Comparison of ENCODE assay signal across 8 mouse cellular contexts in genomic region chr19:59742946-59743345, GRCm38 (mm10).
DNase-seq lines count a peak whose midpoint lies in the region; ATAC-seq and TF ChIP-seq lines count a peak whose summit lies in the region.

No protein-coding gene starts in this region.

- H3K27me3 ChIP-seq in kidney, postnatal 0 days (ENCODE audit: insufficient read depth, low read length), result no peaks in the 10 kb centered on the region

- peak; percentile 1 for DNase-seq in cerebellum, adult 8-10 months
- DNase-seq in cerebellum, adult 11 months, result no peak
- DNase-seq in left cerebral cortex, postnatal 14 days (ENCODE audit: low spot score in 2 of 2), result peak; percentile 9 to 23
- DNase-seq in left cerebral cortex, postnatal 4 days, result no peak
- DNase-seq in NIH3T3 (ENCODE audit: low read depth), result peak; percentile 71
- DNase-seq in kidney, postnatal 0 days (ENCODE audit: low spot score), result peak; percentile 70
- peak; percentile 0 to 12 for DNase-seq in right cerebral cortex, postnatal 36 days (ENCODE audit: low spot score in 2 of 2)
- DNase-seq in ovary, postnatal 36 days (ENCODE audit: low spot score), result no peak

- H3K36me3 ChIP-seq in kidney, postnatal 0 days (ENCODE audit: insufficient read depth, low read length), result no peaks in the 10 kb centered on the region

- TF ChIP-seq CTCF in kidney, postnatal 0 days (IDR thresholded peaks at IDR 0.05; ENCODE audit: low read depth), result peak; percentile 87

- H3K4me1 ChIP-seq in kidney, postnatal 0 days (replicated peaks; ENCODE audit: insufficient read depth, low read length), result no peaks in the 10 kb centered on the region

- H3K4me3 ChIP-seq in kidney, postnatal 0 days (replicated peaks; ENCODE audit: low read depth, low read length), result no peak overlapping the region

- H3K27ac ChIP-seq in kidney, postnatal 0 days, result no peak overlapping the region

- intact Hi-C loops in left cerebral cortex, postnatal 14 days (cut with DNase I), result loop anchor here (5.0 kb wide), 2 partner anchors 286 to 399 kb away; partner anchors contain the start of gene Emx2
- intact Hi-C loops in left cerebral cortex, postnatal 4 days (cut with DNase I), result loop anchor here (10.0 kb wide), 1 partner anchor 402 kb away; no protein-coding TSS in a partner anchor

- H3K9me3 ChIP-seq in kidney, postnatal 0 days (replicated peaks; ENCODE audit: low read length), result no peaks in the 10 kb centered on the region

- ATAC-seq in kidney, postnatal 0 days (replicated peaks; ENCODE audit: low FRiP score, low read depth), result no peak

- H3K9ac ChIP-seq in kidney, postnatal 0 days (ENCODE audit: low read depth, low read length), result no peak overlapping the region

- no peak overlapping the region for H3K4me2 ChIP-seq in kidney, postnatal 0 days (ENCODE audit: low read length)

- 29% methylated on average over 3 of the region's 3 CpGs for WGBS in kidney, postnatal 0 days

Comparison
In these comparisons a context has a peak if more than half of its experiments do, and no peak if none do; other contexts are left out.
1. DNase-seq: peak in cerebellum, adult 8-10 months (single experiment), left cerebral cortex, postnatal 14 days (2 of 2), NIH3T3 (single experiment), kidney, postnatal 0 days (single experiment) and right cerebral cortex, postnatal 36 days (2 of 2); none in cerebellum, adult 11 months (single experiment), left cerebral cortex, postnatal 4 days (single experiment) and ovary, postnatal 36 days (single experiment).